Mouse (Mus musculus) olfactory bulb, adult 2 months (tissue): ENCODE data around the gene Smok3b. TPM values are rescaled to one million over a fixed set of nuclear protein-coding genes. Genes with fewer than 3 reads are reported as not detected.
"Not testable (repeated sequence)": the region's sequence is repeated elsewhere in the genome, so short reads cannot be mapped to it uniquely, and the experiment has no call there.

Source experiments
- H3K27ac ChIP-seq: fragments of 200-500 bp; 2 replicates; pipeline ENCODE4 v1.5.1; 2012; ENCODE audit warnings: low read depth, low read length; ENCODE audit not compliant: insufficient read depth
- H3K4me1 ChIP-seq: fragments of 200-500 bp; 2 replicates; pipeline ENCODE4 v1.6.1; 2012; ENCODE audit warnings: low read length; ENCODE audit not compliant: control insufficient read depth, insufficient read depth
- H3K4me3 ChIP-seq: fragments of 200-500 bp; 2 replicates; pipeline ENCODE4 v1.5.1; 2012; ENCODE audit warnings: mild to moderate bottlenecking, low read depth, low read length, moderate library complexity; ENCODE audit not compliant: insufficient read depth
- CTCF ChIP-seq: fragments of 200-500 bp; IDR thresholded peaks from 2 replicates; pipeline ENCODE4 v1.5.1; 2012; ENCODE audit warnings: low read depth, mild to moderate bottlenecking, low read length, moderate library complexity; ENCODE audit not compliant: insufficient read depth
- POLR2A ChIP-seq: fragments of 200-500 bp; IDR thresholded peaks from 2 replicates; pipeline ENCODE4 v1.6.1; 2012; ENCODE audit warnings: mild to moderate bottlenecking, low read depth, low read length, moderate library complexity; ENCODE audit not compliant: insufficient read depth
- WGBS: fragments of 180-500 bp; shearing (Covaris S2); methylation state at CpG from one replicate; pipeline ENCODE4 v1.1.7; 2018; 5-methylcytosine and 5-hydroxymethylcytosine counted together
- polyA plus RNA-seq: library from polyadenylated mRNA; stranded (reverse); fragments of >200 nt; gene quantifications from 2 replicates; pipeline ENCODE4 v1.2.4, GENCODE M21; 2012; ENCODE audit warnings: low replicate concordance; ENCODE audit not compliant: missing spikeins, insufficient read depth, insufficient read length

Smok3b gene
- not detected in 2 replicates for polyA plus RNA-seq

- not testable (repeated sequence) for H3K4me1 ChIP-seq, H3K4me3 ChIP-seq, H3K27ac ChIP-seq
- 92% methylated on average over 4 of the region's 7 CpGs for WGBS
Measured at GRCm38 (mm10) chr5:138020961-138021479, at the start of gene Smok3b, which contains the start of gene Smok3a. TSS of gene Smok3b (plus strand) at chr5:138021429. TSS of gene Smok3a (plus strand) at chr5:138021261.

GRCm38 (mm10) chr5:137973161-137973560, 48.1 kb upstream of the Smok3b start:
- no peak overlapping the region for H3K4me3 ChIP-seq
- 81% methylated on average over 2 of the region's 2 CpGs for WGBS
- no peak overlapping the region for H3K27ac ChIP-seq
- no peaks in the 10 kb centered on the region for H3K4me1 ChIP-seq
- TF ChIP-seq POLR2A (no peak), CTCF (no peak)

GRCm38 (mm10) chr5:137973738-137974137, 47.5 kb upstream of the Smok3b start:
- Histone ChIP-seq H3K4me1 (no peaks in the 10 kb centered on the region), H3K4me3 (no peak overlapping the region), H3K27ac (no peak overlapping the region)
- TF ChIP-seq CTCF (no peak), POLR2A (no peak)
- WGBS, result 52% methylated on average over 3 of the region's 3 CpGs

- H3K4me1 ChIP-seq, result no peaks in the 10 kb centered on the region
- WGBS, result 63% methylated on average over 3 of the region's 3 CpGs
- H3K27ac ChIP-seq, result no peak overlapping the region
- no peak for TF ChIP-seq CTCF
- no peak for TF ChIP-seq POLR2A
- H3K4me3 ChIP-seq, result no peak overlapping the region
Measured at GRCm38 (mm10) chr5:137974724-137975123, 46.5 kb upstream of the Smok3b start.

- Histone ChIP-seq H3K4me1 (no peaks in the 10 kb centered on the region), H3K27ac (no peak overlapping the region), H3K4me3 (no peak overlapping the region)
- WGBS, result 52% methylated on average over 1 of the region's 1 CpGs
- TF ChIP-seq POLR2A, result no peak
- no peak for TF ChIP-seq CTCF
Measured at GRCm38 (mm10) chr5:137975434-137975833, 45.8 kb upstream of the Smok3b start.

- 32% methylated on average over 1 of the region's 1 CpGs for WGBS
- TF ChIP-seq POLR2A, result no peak
- no peak for TF ChIP-seq CTCF
- H3K4me3 ChIP-seq, result no peak overlapping the region
Measured at GRCm38 (mm10) chr5:137977291-137977690, 43.9 kb upstream of the Smok3b start.

GRCm38 (mm10) chr5:137979081-137979480, 42.1 kb upstream of the Smok3b start:
- Histone ChIP-seq H3K4me1 (no peaks in the 10 kb centered on the region), H3K27ac (no peak overlapping the region), H3K4me3 (no peak overlapping the region)
- no peak for TF ChIP-seq POLR2A
- no peak for TF ChIP-seq CTCF
- 76% methylated on average over 2 of the region's 2 CpGs for WGBS

More at GRCm38 (mm10) chr5:137977291-137977690, 43.9 kb upstream of the Smok3b start:
- Histone ChIP-seq H3K27ac (no peak overlapping the region), H3K4me1 (no peaks in the 10 kb centered on the region)

GRCm38 (mm10) chr5:137981300-137981699, 39.9 kb upstream of the Smok3b start, which contains the start of gene Azgp1:
TSS of gene Azgp1 (plus strand) at chr5:137981520.
- WGBS, result 61% methylated on average over 4 of the region's 4 CpGs
- no peak within 1 kb of the TSS for H3K27ac ChIP-seq
- no peaks in the 10 kb centered on the region for H3K4me1 ChIP-seq
- H3K4me3 ChIP-seq, result no peak within 1 kb of the TSS
- TF ChIP-seq CTCF (no peak), POLR2A (no peak)

GRCm38 (mm10) chr5:137986351-137986750, 34.9 kb upstream of the Smok3b start:
- TF ChIP-seq POLR2A, result no peak
- TF ChIP-seq CTCF, result no peak
- WGBS, result 89% methylated on average over 1 of the region's 1 CpGs
- no peak overlapping the region for H3K27ac ChIP-seq

GRCm38 (mm10) chr5:138009437-138009836, 11.8 kb upstream of the Smok3b start:
- Histone ChIP-seq H3K4me3 (no peak overlapping the region), H3K4me1 (no peaks in the 10 kb centered on the region), H3K27ac (no peak overlapping the region)
- WGBS, result 86% methylated on average over 5 of the region's 5 CpGs
- TF ChIP-seq POLR2A, result no peak
- TF ChIP-seq CTCF, result no peak

More at GRCm38 (mm10) chr5:137986351-137986750, 34.9 kb upstream of the Smok3b start:
- Histone ChIP-seq H3K4me3 (no peak overlapping the region), H3K4me1 (no peaks in the 10 kb centered on the region)
